Mouse (Mus musculus) limb, embryonic 14.5 days (tissue): ENCODE data around the gene Cst6. TPM values are rescaled to one million over a fixed set of nuclear protein-coding genes. Genes with fewer than 3 reads are reported as not detected.
"Not testable (repeated sequence)": the region's sequence is repeated elsewhere in the genome, so short reads cannot be mapped to it uniquely, and the experiment has no call there.

Experiments
- ATAC-seq: fragments of 200-750 bp; cut with Nextera tagmentation; 2 replicates; pipeline ENCODE4 v1.8.0; 2017; ENCODE audit warnings: low read depth, moderate number of reproducible peaks, moderate TSS enrichment; ENCODE audit not compliant: low FRiP score
- DNase-seq: peaks from one replicate; pipeline ENCODE4 v3.0.0-alpha.2; 2015; ENCODE audit warnings: low spot score
- H3K27ac ChIP-seq: fragments of 300-500 bp; sonication (generic); replicated peaks from 2 replicates; pipeline ENCODE4 v1.5.1; 2014; ENCODE audit warnings: low read depth, mild to moderate bottlenecking, low read length, moderate library complexity, mixed read lengths
- H3K27me3 ChIP-seq: fragments of 300-500 bp; sonication (generic); 2 replicates; pipeline ENCODE4 v1.6.1; 2014; ENCODE audit warnings: low read length, mixed read lengths; ENCODE audit not compliant: control insufficient read depth, insufficient read depth
- H3K36me3 ChIP-seq: fragments of 300-500 bp; sonication (generic); 2 replicates; pipeline ENCODE4 v1.6.1; 2014; ENCODE audit warnings: mild to moderate bottlenecking, low read length, moderate library complexity, mixed read lengths; ENCODE audit not compliant: control insufficient read depth, insufficient read depth
- H3K4me1 ChIP-seq: fragments of 300-500 bp; sonication (generic); 2 replicates; pipeline ENCODE4 v1.6.1; 2014; ENCODE audit warnings: antibody characterized with exemption, low read length, mixed read lengths; ENCODE audit not compliant: control insufficient read depth, insufficient read depth
- H3K4me2 ChIP-seq: fragments of 300-500 bp; sonication (generic); replicated peaks from 2 replicates; pipeline ENCODE4 v1.6.1; 2014; ENCODE audit warnings: low read depth, mild to moderate bottlenecking, low read length, moderate library complexity; ENCODE audit not compliant: severe bottlenecking
- H3K4me3 ChIP-seq: fragments of 300-500 bp; sonication (generic); replicated peaks from 2 replicates; pipeline ENCODE4 v1.5.1; 2014; ENCODE audit warnings: low read length
- H3K9ac ChIP-seq: fragments of 300-500 bp; sonication (generic); 2 replicates; pipeline ENCODE4 v1.6.1; 2014; ENCODE audit warnings: mild to moderate bottlenecking, low read depth, low read length, moderate library complexity; ENCODE audit not compliant: severe bottlenecking
- H3K9me3 ChIP-seq: fragments of 300-500 bp; sonication (generic); 2 replicates; pipeline ENCODE4 v1.6.1; 2016; ENCODE audit warnings: low read length; ENCODE audit not compliant: control insufficient read depth
- POLR2A ChIP-seq: fragments of 200-500 bp; IDR thresholded peaks from 2 replicates; pipeline ENCODE4 v1.8.0; 2012; ENCODE audit warnings: inconsistent platforms, mild to moderate bottlenecking, moderate library complexity, borderline replicate concordance; ENCODE audit not compliant: insufficient read depth, insufficient read length; ENCODE audit errors: extremely low read depth
- WGBS: fragments of 180-500 bp; shearing (Covaris S2); extraction: QIAGEN DNeasy Blood & Tissue Kit; methylation state at CpG from one replicate; pipeline ENCODE4 v1.1.7; 2014; 5-methylcytosine and 5-hydroxymethylcytosine counted together
- polyA plus RNA-seq, 2 experiments: library from polyadenylated mRNA; depleted of rRNA in 1 of 2; stranded (reverse) in 1 of 2; unstranded in 1 of 2; fragments of >200 nt; fragmentation: Nextera tagmentation in 1 of 2; extraction: Ambion mirVana in 1 of 2; gene quantifications; 2 replicates each; pipeline versions ENCODE4 v1.2.1 to v1.2.3; 2012 to 2014

The Cst6 gene
- 1.6 and 3.0 TPM in 2 replicates for polyA plus RNA-seq (2012; rRNA removed)
- polyA plus RNA-seq (2014; fragmentation: Nextera tagmentation; extraction: Ambion mirVana) = 4.6 and 8.5 TPM in 2 replicates

DNA sequence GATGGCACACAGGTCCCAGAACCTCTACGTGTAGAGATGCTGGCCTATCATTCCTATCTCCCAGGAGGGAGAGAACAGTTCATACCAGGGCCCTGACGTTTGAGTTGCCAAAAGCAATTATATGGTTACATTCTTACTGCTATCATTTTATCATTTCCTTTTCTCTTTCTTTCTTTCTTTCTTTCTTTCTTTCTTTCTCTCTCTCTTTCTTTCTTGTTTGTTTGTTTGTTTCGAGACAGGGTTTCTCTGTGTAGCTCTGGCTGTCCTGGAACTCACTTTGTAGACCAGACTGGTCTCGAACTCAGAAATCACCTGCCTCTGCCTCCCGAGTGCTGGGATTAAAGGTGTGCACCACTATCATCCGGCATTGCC is at the start of gene Cst6:
Gene Cst6, minus strand, starts transcription at position 73 of the 372 bp plus-strand sequence.
- WGBS = 59% methylated on average over 6 of the region's 6 CpGs
- not testable (repeated sequence) for H3K27ac ChIP-seq, H3K27me3 ChIP-seq, H3K9me3 ChIP-seq, H3K36me3 ChIP-seq, DNase-seq, ATAC-seq, H3K4me1 ChIP-seq
- peak within 1 kb of the TSS; percentile 47 for H3K4me2 ChIP-seq
- peak within 1 kb of the TSS; percentile 27 for H3K4me3 ChIP-seq
- H3K9ac ChIP-seq = peak within 1 kb of the TSS; percentile 54

DNA sequence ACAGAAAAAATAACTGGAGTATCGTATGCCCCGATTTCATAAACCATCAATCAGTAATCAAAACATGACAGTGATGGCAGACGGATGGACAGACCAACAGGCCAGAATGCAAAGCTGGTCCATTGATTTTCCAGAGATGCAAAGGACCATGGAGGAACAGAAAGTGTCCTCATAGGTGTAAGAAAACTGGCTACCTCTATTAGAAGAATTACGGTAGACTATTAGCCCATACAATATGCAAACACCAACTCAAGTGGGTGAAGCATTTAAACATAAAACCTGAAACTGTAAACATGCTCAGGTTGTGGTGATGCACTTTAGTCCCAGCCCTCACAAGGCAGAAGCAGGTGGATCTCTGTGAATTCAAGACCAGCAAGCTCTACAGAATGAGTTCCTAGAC is 46.0 kb upstream of the Cst6 start:
- H3K9me3 ChIP-seq = no peaks in the 10 kb centered on the region
- H3K4me2 ChIP-seq = no peak overlapping the region
- no peaks in the 10 kb centered on the region for H3K36me3 ChIP-seq
- no peak for DNase-seq
- H3K27me3 ChIP-seq = no peaks in the 10 kb centered on the region
- no peak for TF ChIP-seq POLR2A
- no peak overlapping the region for H3K27ac ChIP-seq
- no peak overlapping the region for H3K9ac ChIP-seq
- WGBS = 61% methylated on average over 4 of the region's 4 CpGs
- no peak for ATAC-seq
- no peak overlapping the region for H3K4me3 ChIP-seq
- H3K4me1 ChIP-seq = 0 out of 2 replicates have a peak, but pooled peaks cover 2% of the 10 kb centered on the region

DNA sequence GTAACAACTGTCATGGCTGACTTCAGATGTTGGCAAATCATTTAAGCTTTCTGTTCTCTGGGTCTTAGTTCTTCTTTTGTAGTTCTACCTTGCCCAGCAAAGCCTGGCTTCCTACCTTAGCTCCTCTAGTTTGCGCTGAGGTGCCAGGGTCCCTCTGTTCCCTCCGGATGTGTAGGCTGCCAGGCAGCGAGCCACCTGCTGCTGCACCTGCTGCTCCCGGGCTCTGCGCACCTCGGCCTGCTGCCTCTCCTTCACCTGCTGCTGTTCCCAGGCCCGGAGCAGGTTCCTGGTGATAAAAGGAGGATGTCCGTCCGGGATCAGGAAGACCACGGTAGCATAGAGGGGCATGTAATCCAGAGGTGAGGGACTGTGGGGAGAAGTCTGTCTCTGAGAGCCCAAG is 44.8 kb upstream of the Cst6 start:
- Histone ChIP-seq H3K9ac (no peak overlapping the region), H3K4me1 (peaks cover 12% of the 10 kb centered on the region), H3K36me3 (no peaks in the 10 kb centered on the region), H3K9me3 (no peaks in the 10 kb centered on the region), H3K27me3 (no peaks in the 10 kb centered on the region), H3K4me2 (no peak overlapping the region), H3K27ac (no peak overlapping the region), H3K4me3 (no peak overlapping the region)
- ATAC-seq (no peak), DNase-seq (no peak)
- TF ChIP-seq POLR2A = no peak
- WGBS = 46% methylated on average over 10 of the region's 10 CpGs

DNA sequence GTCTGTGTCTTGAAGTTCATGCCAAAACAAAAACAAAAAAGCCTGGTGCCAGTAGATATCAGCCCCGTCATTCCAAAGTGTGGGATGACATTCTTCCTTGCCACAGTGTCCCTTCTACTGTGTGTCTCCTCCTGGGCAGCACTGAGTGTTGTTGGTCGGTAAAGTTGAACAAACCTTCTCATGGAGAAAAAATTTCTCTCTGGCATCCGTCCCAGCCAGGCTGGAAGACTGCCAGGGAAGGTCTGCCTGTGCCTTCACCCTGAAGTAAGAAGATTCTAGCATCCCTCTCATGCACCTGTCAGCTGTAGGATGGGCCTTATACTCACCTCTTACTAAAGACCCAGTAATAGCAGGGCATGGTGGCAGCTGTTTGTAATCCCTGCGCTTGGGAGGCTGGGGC is 43.5 kb upstream of the Cst6 start:
- DNase-seq = peak; percentile 57
- H3K27me3 ChIP-seq = no peaks in the 10 kb centered on the region

DNA sequence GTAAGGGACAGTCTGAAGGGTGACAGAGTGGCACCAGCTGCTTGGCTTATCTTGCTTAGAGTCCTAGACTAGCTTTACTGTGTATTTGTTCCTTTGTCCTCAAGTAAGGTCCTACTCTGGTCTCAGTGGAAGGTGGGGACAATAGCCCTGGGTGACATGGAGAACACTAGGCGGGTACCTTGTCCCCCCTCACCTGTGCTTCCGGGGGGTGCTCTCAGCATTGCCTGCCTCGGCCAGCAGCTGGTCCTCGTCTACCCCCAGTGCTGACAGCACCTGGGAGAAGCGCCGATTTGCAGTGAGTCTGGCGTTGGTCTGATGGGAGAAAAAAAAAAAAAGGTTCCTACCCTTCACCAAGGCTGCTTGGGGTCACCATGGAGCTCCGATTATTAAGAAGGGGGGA is 41.0 kb upstream of the Cst6 start:
- Histone ChIP-seq H3K27ac (no peak overlapping the region), H3K4me1 (peaks cover 23% of the 10 kb centered on the region), H3K36me3 (peaks cover 4% of the 10 kb centered on the region), H3K9me3 (no peaks in the 10 kb centered on the region), H3K9ac (peak overlapping the region; percentile 91), H3K27me3 (no peaks in the 10 kb centered on the region), H3K4me2 (peak overlapping the region; percentile 84), H3K4me3 (peak overlapping the region; percentile 99)
- ATAC-seq (no peak), DNase-seq (no peak)
- TF ChIP-seq POLR2A = no peak
- WGBS = 74% methylated on average over 8 of the region's 8 CpGs

More for the DNA sequence above, 43.5 kb upstream of the Cst6 start:
- Histone ChIP-seq H3K4me1 (peaks cover 12% of the 10 kb centered on the region), H3K36me3 (no peaks in the 10 kb centered on the region), H3K4me2 (no peak overlapping the region), H3K27ac (no peak overlapping the region), H3K9me3 (no peaks in the 10 kb centered on the region), H3K4me3 (no peak overlapping the region), H3K9ac (no peak overlapping the region)
- WGBS = 61% methylated on average over 4 of the region's 4 CpGs
- no peak for ATAC-seq
- no peak for TF ChIP-seq POLR2A

DNA sequence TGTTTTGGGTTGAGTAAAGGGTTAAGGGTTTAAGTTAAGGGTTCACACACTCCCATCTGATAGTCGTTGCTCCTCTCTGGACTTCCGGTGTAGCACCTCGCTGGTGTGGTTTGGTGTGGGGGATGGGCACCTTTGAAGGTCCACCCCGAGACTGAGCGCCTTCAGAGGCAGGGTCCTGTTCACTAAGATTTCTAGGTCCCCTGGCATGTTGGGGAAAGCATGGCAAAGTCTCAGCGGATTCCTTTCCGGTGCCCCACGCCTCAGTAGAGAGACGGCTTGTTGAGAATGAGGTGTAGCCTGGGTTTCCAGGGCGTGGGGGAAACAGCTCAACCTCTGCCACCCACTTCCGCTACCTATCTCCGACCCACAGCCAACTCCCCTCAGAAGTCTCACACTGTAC is 40.3 kb upstream of the Cst6 start:
- H3K36me3 ChIP-seq = peaks cover 11% of the 10 kb centered on the region
- DNase-seq (no peak), ATAC-seq (no peak)
- no peaks in the 10 kb centered on the region for H3K9me3 ChIP-seq
- H3K27ac ChIP-seq = peak overlapping the region; percentile 79; the same call in 1 of the 2 replicates
- H3K9ac ChIP-seq = peak overlapping the region; percentile 91
- peak overlapping the region; percentile 99 for H3K4me3 ChIP-seq
- 22% methylated on average over 12 of the region's 12 CpGs for WGBS
- no peak for TF ChIP-seq POLR2A
- peaks cover 23% of the 10 kb centered on the region for H3K4me1 ChIP-seq
- peak overlapping the region; percentile 84 for H3K4me2 ChIP-seq
- H3K27me3 ChIP-seq = no peaks in the 10 kb centered on the region
